Mouse (Mus musculus) limb, embryonic 15.5 days (tissue): ENCODE measurements around the gene Gm8439. TPM values are rescaled to one million over a fixed set of nuclear protein-coding genes. Genes with fewer than 3 reads are reported as not detected.

ENCODE experiments used
- ATAC-seq: fragments of 200-750 bp; cut with Nextera tagmentation; 2 replicates; pipeline ENCODE4 v1.8.0; 2017; ENCODE audit warnings: low read depth, moderate TSS enrichment; ENCODE audit not compliant: insufficient number of reproducible peaks, low FRiP score, low TSS enrichment
- H3K27ac ChIP-seq: fragments of 300-500 bp; sonication (generic); 2 replicates; pipeline ENCODE4 v1.5.1; 2015; ENCODE audit warnings: moderate library complexity, mild to moderate bottlenecking, inconsistent platforms
- H3K27me3 ChIP-seq: fragments of 300-500 bp; sonication (generic); 2 replicates; pipeline ENCODE4 v1.6.1; 2015; ENCODE audit warnings: inconsistent platforms
- H3K36me3 ChIP-seq: fragments of 300-500 bp; sonication (generic); 2 replicates; pipeline ENCODE4 v1.6.1; 2015; ENCODE audit warnings: inconsistent platforms
- H3K4me1 ChIP-seq: fragments of 300-500 bp; sonication (generic); 2 replicates; pipeline ENCODE4 v1.6.1; 2015; ENCODE audit warnings: inconsistent platforms
- H3K4me2 ChIP-seq: fragments of 300-500 bp; sonication (generic); 2 replicates; pipeline ENCODE4 v1.6.1; 2015; ENCODE audit warnings: mild to moderate bottlenecking, inconsistent platforms
- H3K4me3 ChIP-seq: fragments of 300-500 bp; sonication (generic); 2 replicates; pipeline ENCODE4 v1.5.1; 2015; ENCODE audit warnings: mild to moderate bottlenecking, inconsistent platforms
- H3K9ac ChIP-seq: fragments of 300-500 bp; sonication (generic); 2 replicates; pipeline ENCODE4 v1.6.1; 2015; ENCODE audit warnings: inconsistent platforms
- H3K9me3 ChIP-seq: fragments of 300-500 bp; sonication (generic); 2 replicates; pipeline ENCODE4 v1.6.1; 2016; ENCODE audit warnings: inconsistent platforms
- WGBS: fragments of 180-500 bp; shearing (Covaris S2); methylation state at CpG from one replicate; pipeline ENCODE4 v1.1.7; 2015; 5-methylcytosine and 5-hydroxymethylcytosine counted together
- polyA plus RNA-seq: library from polyadenylated mRNA; unstranded; fragments of >200 nt; fragmentation: Nextera tagmentation; extraction: Ambion mirVana; gene quantifications from 2 replicates; pipeline ENCODE4 v1.2.1, GENCODE M21; 2015

Gm8439 gene
- polyA plus RNA-seq, 1 experiment from 2014 or later = not detected

- Histone ChIP-seq H3K36me3 (no peaks in the 10 kb centered on the region), H3K9me3 (no peaks in the 10 kb centered on the region), H3K4me1 (peaks cover 12% of the 10 kb centered on the region), H3K27ac (no peak overlapping the region), H3K27me3 (peaks cover 49% of the 10 kb centered on the region), H3K4me2 (peak overlapping the region; percentile 80), H3K9ac (no peak overlapping the region), H3K4me3 (peak overlapping the region; percentile 38)
- 21% methylated on average over 7 of the region's 7 CpGs for WGBS
- ATAC-seq = no peak
Observed at GRCm38 (mm10) chr4:120650208-120650592, 61.7 kb downstream of the Gm8439 start.

GRCm38 (mm10) chr4:120655898-120656297 lies 67.4 kb downstream of the Gm8439 start:
- Histone ChIP-seq H3K9me3 (no peaks in the 10 kb centered on the region), H3K36me3 (no peaks in the 10 kb centered on the region), H3K4me3 (no peak overlapping the region), H3K4me2 (no peak overlapping the region), H3K27ac (no peak overlapping the region), H3K4me1 (no peaks in the 10 kb centered on the region), H3K27me3 (peaks cover 10% of the 10 kb centered on the region), H3K9ac (no peak overlapping the region)
- 68% methylated on average over 8 of the region's 8 CpGs for WGBS
- no peak for ATAC-seq

Other genes starting within 250 kb of the Gm8439 start
- 36.7 and 37.6 TPM in 2 replicates for gene Scmh1, start 183.5 kb upstream of the Gm8439 start, polyA plus RNA-seq
- not detected in 2 replicates for gene Slfnl1, start 56.5 kb upstream of the Gm8439 start, polyA plus RNA-seq
- gene Ctps, start 18.5 kb upstream of the Gm8439 start, polyA plus RNA-seq = 67.6 and 68.6 TPM in 2 replicates
- gene Cited4, start 77.8 kb downstream of the Gm8439 start, polyA plus RNA-seq = 7.6 TPM in 2 replicates
- 3.9 and 4.6 TPM in 2 replicates for gene Kcnq4, start 159.9 kb downstream of the Gm8439 start, polyA plus RNA-seq
- gene Nfyc, start 242.8 kb downstream of the Gm8439 start, polyA plus RNA-seq = 92.8 and 94.6 TPM in 2 replicates